Mouse (Mus musculus) left cerebral cortex, adult 18-20 months (tissue): ENCODE data around the gene Hs3st3b1. TPM values are rescaled to one million over a fixed set of nuclear protein-coding genes. Genes with fewer than 3 reads are reported as not detected.

Experiments
- DNase-seq, 2 experiments: peaks; one replicate each; pipeline ENCODE4 v3.0.0; 2021 to 2022; ENCODE audit warnings: low spot score in 2 of 2, mixed read lengths in 1 of 2
- total RNA-seq, 2 experiments: library from RNA; stranded (reverse); gene quantifications; 2 replicates each; pipeline ENCODE4 v1.2.3; 2021

The Hs3st3b1 gene
- total RNA-seq, 2 experiments from 2014 or later, result 1.9 TPM

DNA sequence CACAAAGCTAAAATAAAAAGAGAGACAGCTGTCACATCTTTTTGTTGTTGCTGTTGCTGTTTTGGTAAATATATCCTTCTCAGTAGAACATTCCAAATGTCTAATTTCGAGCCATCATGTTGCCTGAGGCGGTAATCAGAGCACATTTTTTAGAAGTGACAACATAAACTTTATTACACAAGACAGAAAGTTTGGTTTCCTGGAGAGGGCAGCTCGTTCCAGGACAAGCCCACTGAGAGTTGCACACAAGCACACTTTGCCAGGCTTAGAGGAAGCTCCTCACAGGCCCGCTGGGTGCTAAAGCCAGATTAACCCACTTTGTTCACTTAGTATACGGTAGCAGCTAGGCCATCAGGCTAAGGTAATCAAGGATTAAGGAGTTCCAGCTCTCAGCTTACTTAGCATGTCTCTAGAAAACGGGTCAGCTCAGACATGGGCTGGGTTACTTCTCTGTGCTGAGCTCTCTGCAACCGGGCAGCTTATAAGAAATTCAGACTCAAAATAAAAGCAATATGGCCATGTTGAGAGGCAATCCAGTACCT lies 30.5 kb downstream of the Hs3st3b1 start:
- no peak for DNase-seq

DNA sequence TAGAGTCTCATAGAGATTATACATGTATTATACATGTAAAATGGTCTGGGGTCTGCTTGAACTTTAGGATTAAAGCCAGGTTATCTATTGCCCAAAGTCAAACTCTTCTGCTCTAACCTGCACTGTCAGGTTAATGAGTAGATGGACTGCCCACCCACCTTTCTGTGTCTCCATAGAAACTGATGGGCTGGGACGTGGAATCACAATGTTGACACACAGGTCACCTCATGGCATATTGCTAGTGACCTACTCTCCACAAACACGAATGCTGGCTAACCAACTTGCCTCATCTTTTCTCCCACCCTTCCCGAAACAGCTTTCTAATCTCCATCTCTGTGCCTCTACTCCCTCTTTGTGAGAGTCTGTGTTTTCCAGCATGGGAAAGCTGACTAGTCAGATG lies 38.7 kb downstream of the Hs3st3b1 start:
- no peak for DNase-seq

DNA sequence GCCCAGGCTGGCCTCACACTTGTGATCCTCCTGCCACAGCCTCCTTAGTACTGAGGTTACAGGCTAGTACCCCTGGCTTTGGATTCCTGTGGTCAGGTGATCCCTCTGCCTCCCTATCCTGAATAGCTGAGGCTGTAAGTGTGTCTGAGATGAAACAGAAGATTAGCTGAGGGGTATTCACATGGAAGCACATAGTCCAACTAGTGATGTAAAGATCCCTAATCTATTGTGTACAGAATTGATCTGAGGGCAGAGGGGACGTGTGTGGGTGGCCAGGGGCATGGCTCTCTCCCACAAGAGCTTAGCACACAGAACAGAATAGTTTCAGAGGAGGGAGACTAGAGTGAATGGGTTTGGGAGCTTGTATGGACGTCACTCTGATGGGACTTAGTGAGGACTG lies 41.8 kb downstream of the Hs3st3b1 start:
- DNase-seq, result no peak

DNA sequence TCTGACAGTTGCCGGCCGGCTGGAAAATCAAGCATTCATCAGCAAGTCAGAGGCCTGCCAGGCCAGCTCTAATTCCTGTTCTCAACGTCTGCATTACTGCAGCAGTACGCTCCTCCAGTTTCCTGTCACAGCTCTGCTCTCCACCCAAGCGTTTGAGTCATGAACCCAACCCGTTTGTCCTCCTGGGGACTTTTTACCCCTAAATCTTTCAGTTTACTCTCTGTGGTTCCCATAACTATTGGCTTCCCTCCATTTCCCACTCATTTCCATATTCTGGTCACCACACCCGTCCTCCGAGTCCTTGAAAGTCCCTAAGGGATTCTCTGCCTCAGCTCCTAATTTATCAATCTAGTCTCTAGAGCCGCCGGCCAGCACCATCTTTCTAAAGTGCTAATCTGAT lies 42.8 kb downstream of the Hs3st3b1 start:
- DNase-seq, result no peak

DNA sequence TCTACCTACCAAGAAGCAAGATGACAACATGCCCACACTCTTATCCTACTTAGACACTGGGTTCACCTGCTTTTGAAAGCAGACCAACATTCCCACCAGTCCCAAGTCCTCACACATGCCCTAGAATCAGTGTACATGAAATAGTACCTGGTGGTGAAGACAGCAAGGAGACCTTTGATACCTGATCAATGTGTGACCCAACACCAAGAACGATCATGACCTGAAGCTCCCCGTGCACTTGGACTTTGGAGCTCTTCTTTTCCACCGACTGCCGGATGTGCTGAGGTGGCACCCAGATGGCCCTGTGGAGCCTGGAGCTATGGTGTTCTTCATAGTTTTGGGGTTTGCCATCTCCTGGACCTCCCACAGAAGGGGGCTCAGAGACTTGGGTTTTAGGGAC lies 43.5 kb downstream of the Hs3st3b1 start:
- no peak for DNase-seq

DNA sequence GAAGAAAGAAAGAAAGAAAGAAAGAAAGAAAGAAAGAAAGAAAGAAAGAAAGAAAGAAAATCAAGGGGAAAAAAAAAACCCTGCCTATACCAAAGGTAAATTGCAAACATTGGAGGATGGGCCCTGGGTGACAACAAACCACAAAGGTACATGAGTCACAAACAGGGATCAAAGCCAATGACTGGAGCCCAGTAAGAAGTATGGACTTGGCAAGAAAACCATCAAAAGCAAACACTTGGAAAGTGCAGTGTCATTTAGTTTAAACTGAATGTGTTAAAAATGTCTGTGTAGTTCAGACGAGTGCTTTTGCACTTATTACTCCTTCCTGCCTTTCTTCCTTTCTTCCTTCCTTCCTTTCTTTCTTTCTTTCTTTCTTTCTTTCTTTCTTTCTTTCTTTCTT lies 59.3 kb downstream of the Hs3st3b1 start:
- no peak for DNase-seq

DNA sequence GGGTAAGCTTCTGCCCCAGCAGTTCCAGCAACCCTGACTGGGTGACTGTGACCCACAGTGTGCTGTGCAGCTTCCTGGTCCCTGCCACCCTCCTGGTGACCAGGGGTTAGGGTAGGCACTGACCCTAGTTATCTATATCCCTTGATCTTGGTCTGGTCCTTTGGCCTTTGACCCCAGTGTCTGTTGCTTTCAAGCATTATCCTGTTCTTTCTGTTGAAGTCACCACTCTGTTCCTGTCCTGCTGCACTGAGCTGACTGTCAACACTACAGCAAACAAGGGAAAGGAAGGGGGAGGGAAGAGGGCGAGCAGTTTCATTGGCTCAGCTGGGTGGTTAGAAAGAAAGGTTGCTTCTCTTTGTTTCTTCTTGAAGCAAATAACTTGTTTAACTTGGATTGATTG lies 60.1 kb downstream of the Hs3st3b1 start:
- DNase-seq, result no peak

DNA sequence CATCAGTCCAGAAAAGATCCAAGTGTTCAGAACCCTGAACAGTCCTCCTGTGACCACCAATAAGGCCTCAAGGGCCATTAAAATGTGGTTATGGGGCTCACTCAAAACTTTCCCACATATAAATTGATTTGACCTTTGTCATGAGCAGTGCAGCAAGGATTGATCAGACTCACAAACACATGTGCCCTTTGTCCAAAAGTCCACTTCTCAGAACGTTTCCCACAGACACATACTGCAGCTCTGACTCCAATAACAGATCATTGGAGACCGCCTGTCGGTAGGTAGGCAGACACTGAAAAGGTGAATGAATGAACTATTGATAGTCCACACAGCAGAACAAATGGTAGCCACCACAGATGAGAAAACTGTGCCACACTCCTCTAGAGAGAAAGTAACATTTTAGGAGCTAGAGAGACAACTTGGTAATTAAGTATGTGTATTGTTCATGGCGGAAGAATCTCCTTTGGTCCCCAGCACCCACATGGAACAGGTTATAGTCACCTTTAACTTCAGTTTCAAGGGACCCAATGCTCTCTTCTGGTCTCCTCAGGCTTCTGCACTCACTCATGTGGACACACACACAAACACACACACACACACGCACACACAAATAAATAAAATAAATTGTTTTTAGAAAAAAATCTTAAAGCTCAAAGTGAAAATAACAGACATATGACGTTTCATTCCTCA lies 70.9 kb downstream of the Hs3st3b1 start:
- DNase-seq, result no peak

DNA sequence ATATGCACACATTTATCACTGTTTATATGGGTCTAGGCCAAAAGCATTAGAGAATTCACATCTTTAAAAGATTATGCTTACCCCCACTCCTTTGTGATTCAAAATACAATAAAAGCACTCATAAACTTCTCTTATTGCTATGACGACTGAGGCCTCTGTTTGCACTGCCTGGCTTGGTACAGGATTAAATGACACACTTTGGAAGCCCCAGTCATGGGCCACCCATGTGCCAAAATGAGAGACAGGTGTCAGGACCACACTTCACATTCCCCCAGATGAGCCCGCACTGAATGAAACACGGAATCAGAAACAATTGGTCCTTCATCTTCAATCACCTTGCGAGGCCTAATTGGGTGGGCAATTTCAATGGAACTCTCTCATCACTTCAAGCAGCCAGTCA lies 71.8 kb downstream of the Hs3st3b1 start:
- DNase-seq, result no peak

DNA sequence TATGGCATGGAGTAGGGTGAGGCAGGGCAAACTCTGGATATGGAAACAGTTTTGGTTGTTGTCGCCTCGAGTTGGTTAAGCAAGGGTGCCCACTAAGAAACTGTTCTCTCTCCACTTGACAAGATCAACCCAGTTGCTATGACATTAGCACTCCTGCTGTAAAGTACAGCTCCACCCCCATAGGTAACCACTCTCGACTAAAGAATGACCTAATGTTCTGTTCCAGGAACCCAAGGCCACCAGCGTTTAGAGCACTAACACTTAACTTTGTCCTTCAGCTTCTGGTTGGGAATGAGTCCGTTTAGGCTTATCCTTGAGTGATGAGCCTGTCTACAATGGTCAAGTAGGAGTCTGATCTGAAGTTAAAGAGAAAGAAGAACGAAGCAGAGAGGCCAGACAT lies 76.7 kb downstream of the Hs3st3b1 start:
- no peak for DNase-seq

DNA sequence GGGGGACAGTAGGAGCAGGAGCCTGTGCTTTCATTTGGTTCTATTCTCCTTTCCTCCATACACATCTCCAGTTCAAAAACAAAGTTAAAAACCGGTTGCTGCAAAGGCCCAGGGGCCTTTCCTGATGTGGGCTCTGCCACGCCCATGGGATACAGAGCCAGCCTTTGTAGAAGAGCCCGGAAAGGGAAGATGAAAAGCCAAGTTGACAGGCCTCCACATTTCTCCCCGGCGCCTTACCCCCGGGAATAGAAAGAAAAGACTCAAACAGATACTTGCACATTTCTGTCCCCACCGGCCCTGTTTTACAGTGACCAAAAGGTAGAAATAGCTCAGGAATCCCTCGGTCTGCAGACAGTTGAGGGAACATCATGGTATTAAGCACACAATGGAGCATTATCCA lies 77.4 kb downstream of the Hs3st3b1 start:
- DNase-seq, result no peak

DNA sequence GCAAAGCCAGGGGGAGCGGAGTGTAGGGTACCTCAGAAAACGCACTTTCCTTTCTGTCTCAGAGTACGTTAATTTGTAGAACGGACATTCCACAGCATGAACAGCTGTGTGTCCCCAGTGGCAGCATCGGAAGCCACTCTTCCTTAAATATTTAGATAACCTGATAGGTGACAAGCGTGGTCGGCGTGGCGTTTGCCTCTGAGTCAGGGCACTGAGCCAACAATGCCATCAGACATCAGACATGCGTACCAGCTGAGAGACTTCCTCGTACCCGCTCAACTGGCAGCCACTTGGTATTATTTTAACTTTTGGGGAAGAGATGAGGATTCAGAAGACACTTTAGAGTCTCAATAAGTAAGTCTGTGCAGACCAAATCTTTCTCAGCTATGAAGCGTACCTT lies 84.6 kb downstream of the Hs3st3b1 start:
- DNase-seq, result no peak

Other genes with a start within 250 kb of the Hs3st3b1 start
- 10 to 100 TPM; 20.3 to 23.9 TPM for gene Cox10, start 157.2 kb upstream of the Hs3st3b1 start, total RNA-seq